Mouse (Mus musculus) embryonic facial prominence, embryonic 13.5 days (tissue): Measurements from ENCODE around the gene Mymx. TPM values are rescaled to one million over a fixed set of nuclear protein-coding genes. Genes with fewer than 3 reads are reported as not detected.

Source experiments
- ATAC-seq: fragments of 200-750 bp; cut with Nextera tagmentation; 2 replicates; pipeline ENCODE4 v1.8.0; 2017; ENCODE audit warnings: low read depth; ENCODE audit not compliant: insufficient number of reproducible peaks, insufficient read depth, low FRiP score, low TSS enrichment
- H3K27ac ChIP-seq: fragments of 300-500 bp; sonication (generic); 2 replicates; pipeline ENCODE4 v1.5.1; 2015; ENCODE audit warnings: moderate library complexity, mild to moderate bottlenecking, inconsistent platforms
- H3K27me3 ChIP-seq: fragments of 300-500 bp; sonication (generic); 2 replicates; pipeline ENCODE4 v1.6.1; 2015; ENCODE audit warnings: mild to moderate bottlenecking, inconsistent platforms
- H3K36me3 ChIP-seq: fragments of 300-500 bp; sonication (generic); 2 replicates; pipeline ENCODE4 v1.6.1; 2015; ENCODE audit warnings: mild to moderate bottlenecking, inconsistent platforms
- H3K4me1 ChIP-seq: fragments of 300-500 bp; sonication (generic); 2 replicates; pipeline ENCODE4 v1.6.1; 2015; ENCODE audit warnings: inconsistent platforms
- H3K4me2 ChIP-seq: fragments of 300-500 bp; sonication (generic); 2 replicates; pipeline ENCODE4 v1.6.1; 2015; ENCODE audit warnings: moderate library complexity, mild to moderate bottlenecking, inconsistent platforms
- H3K4me3 ChIP-seq: fragments of 300-500 bp; sonication (generic); 2 replicates; pipeline ENCODE4 v1.5.1; 2015; ENCODE audit warnings: mild to moderate bottlenecking, inconsistent platforms
- H3K9ac ChIP-seq: fragments of 300-500 bp; sonication (generic); 2 replicates; pipeline ENCODE4 v1.6.1; 2015; ENCODE audit warnings: mild to moderate bottlenecking, inconsistent platforms
- H3K9me3 ChIP-seq: fragments of 300-500 bp; sonication (generic); 2 replicates; pipeline ENCODE4 v1.6.1; 2016; ENCODE audit warnings: inconsistent platforms
- WGBS: fragments of 180-500 bp; shearing (Covaris S2); methylation state at CpG from one replicate; pipeline ENCODE4 v1.1.7; 2015; ENCODE audit warnings: mixed read lengths; 5-methylcytosine and 5-hydroxymethylcytosine counted together
- polyA plus RNA-seq: library from polyadenylated mRNA; unstranded; fragments of >200 nt; fragmentation: Nextera tagmentation; extraction: Ambion mirVana; gene quantifications from 2 replicates; pipeline ENCODE4 v1.2.1, GENCODE M21; 2015

Gene Mymx
- polyA plus RNA-seq, 1 experiment from 2014 or later = 5.5 TPM

DNA sequence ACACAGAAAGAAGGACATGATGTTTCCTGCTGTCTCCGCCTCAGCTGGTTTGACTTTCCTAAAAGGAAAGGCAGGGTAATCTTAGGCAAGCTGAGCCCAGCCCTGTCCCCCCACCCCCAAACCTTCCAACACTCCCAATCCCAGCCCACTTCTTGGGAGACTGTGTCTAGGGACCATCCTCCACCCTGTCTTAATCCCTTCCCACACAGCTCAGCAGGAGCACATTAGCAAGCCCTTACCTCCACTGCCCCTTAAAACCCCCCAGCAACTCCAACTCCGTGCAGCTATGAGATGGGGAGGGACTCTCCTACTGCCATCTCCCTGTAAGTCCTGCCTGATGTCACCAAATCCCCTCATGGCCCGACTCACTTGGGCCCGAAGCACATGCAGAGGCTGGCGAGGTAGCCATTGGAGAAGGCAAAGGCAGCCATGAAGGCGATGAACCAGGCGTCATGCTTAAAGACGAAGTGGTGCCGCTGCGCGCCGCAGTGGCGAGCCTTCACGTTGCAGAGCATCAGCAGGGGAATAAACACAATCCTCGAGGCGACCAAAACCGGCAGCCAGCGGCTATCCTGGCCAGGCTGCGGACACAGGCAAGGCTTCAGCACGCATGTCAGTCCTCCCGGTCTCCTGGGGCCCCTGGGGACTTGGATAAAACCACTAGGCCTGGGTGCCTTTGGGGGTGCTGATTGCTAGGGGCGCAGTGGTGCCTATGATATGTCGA lies 16.0 kb downstream of the Mymx start:
- WGBS = 65% methylated on average over 23 of the region's 23 CpGs
- Histone ChIP-seq H3K27ac (peak overlapping the region; percentile 82), H3K36me3 (peaks cover 34% of the 10 kb centered on the region), H3K27me3 (no peaks in the 10 kb centered on the region), H3K4me3 (no peak overlapping the region), H3K4me1 (peaks cover 30% of the 10 kb centered on the region), H3K9ac (peak overlapping the region; percentile 61), H3K9me3 (peaks cover 4% of the 10 kb centered on the region; the same call in 1 of the 2 replicates), H3K4me2 (no peak overlapping the region)
- no peak for ATAC-seq

DNA sequence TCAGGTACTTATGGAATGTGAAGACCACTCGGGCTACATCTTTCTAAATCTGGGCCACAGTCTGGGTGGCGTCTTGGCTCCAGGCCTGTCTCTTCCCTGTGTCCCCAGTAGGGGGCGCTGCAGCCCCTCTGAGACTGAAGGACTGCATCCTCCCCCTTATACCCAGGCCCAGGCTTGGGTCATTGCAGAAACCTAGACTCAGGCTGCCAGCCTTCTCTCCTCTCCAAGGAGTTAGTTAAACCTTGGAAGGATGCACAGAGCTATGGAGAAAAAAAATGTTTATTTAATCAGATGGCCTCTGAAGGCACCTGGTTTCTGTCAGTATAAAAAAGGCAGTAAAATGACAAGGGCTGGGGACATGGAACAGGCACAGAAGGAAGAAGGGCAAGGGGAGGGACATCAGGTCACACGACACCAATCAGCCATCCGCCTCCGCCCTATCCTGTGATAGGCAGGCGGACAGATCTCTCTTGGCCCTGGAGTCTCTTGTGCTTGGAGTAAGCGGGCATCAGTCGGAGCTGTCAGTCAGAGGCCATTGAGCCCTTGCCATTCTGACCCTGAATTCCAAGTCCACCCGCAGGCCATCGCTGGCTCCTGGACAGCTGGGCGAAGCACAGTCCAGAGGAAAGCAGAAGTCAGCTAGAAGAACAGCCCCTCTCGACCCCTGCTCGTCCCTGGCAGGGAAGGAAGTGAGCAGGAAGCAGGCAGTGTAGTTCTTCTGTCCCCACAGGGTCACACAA lies 16.8 kb downstream of the Mymx start:
- peak overlapping the region; percentile 82 for H3K27ac ChIP-seq
- H3K4me1 ChIP-seq = peaks cover 32% of the 10 kb centered on the region
- no peaks in the 10 kb centered on the region for H3K27me3 ChIP-seq
- H3K9me3 ChIP-seq = peaks cover 4% of the 10 kb centered on the region; the same call in 1 of the 2 replicates
- peak; percentile 22; the same call in 1 of the 2 replicates for ATAC-seq
- peaks cover 32% of the 10 kb centered on the region for H3K36me3 ChIP-seq
- WGBS = 20% methylated on average over 14 of the region's 14 CpGs
- H3K4me2 ChIP-seq = 0 out of 2 replicates have a peak overlapping the region, but pooled peaks have one; percentile 5
- no peak overlapping the region for H3K4me3 ChIP-seq
- H3K9ac ChIP-seq = peak overlapping the region; percentile 61

DNA sequence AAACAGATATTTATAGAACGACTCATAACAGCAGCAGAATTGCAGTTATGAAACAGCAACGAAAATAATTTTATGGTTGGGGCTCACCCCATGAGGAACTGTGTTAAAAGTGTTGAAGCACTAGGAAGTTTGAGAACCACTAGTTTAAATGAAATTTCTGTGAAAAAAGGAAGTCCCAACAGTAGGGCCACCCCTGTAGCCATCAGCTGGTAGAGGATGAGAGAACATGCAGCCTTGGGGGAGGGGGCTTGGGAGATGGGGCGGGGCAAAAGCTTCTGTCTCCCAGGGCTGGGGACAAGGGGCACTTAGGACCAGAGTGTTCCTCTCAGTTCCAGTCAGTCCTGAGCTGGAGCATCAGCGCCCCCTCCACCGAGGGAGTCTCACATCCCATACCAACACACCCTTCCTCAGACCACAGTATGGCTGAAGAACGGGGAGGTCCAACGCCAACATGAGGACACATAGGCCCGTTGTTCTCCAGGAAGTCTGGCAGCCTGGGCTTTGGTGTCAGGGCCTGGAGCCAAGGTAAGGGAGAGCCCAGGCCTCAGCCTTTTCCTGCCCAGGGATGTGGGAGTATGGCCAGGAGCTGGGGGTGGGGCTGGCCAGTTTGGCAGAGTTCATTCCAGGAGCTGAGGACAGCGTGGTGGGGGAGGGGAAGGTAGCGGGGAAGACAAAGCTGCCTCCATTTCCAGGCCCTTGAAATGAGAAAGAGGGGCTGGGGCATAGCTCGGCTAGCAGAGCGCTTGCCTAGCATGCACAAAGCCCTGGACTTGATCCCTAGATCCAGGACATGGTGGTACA lies 17.6 kb downstream of the Mymx start:
- Histone ChIP-seq H3K36me3 (peaks cover 25% of the 10 kb centered on the region), H3K4me1 (peaks cover 32% of the 10 kb centered on the region), H3K4me2 (peak overlapping the region; percentile 5; the same call in 1 of the 2 replicates), H3K27me3 (no peaks in the 10 kb centered on the region), H3K9me3 (peaks cover 4% of the 10 kb centered on the region; the same call in 1 of the 2 replicates), H3K4me3 (no peak overlapping the region), H3K27ac (peak overlapping the region; percentile 82), H3K9ac (peak overlapping the region; percentile 61)
- 30% methylated on average over 12 of the region's 12 CpGs for WGBS
- ATAC-seq = peak; percentile 53

DNA sequence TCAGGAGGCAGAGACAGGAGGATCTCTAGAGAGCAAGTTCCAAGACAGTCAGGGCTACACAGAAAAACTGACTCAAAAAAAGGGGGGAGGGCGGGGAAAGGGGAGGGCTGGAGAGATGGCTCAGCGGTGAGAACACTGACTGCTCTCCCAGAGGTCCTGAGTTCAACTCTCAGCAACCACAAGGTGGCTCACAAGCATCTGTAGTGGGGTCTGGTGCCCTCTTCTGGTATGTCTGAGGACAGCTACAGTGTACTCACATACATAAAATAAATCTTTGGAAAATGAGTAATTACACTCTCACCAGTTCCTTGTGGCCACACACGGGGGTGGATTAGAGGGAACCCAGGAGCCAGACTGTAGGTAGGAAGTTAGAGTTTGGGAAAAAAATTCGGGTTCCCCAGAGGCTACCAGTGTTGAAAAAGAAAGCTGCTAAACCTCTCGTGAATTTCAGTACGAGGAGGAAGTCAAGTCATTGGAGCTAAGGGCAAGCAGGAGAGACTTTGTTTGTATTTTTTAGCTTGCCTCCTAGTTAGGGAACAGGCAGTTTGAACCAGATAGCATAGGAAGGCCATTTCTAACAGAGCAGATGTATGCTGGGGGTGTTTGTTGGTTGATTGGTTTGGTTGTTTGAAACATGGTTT lies 19.1 kb downstream of the Mymx start:
- no peak overlapping the region for H3K27ac ChIP-seq
- peaks cover 15% of the 10 kb centered on the region for H3K36me3 ChIP-seq

DNA sequence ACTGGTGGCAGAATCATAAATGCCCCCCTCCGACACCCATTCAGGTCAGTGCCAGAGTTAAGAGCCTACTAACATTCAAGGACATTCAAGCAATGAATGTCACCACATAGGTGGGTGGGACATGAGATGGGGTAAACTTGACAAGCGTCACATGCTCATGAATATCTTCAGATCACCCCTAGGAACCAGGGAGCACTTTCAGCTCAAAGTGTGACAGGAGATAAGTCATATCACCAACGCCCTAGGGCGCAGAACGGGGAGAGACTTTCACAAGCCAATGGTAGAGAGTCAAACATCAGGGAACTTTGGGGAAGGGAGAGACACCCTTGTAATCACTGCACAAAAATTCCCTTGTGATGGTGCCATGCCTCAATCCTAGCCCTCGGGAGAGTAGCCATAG lies 19.7 kb downstream of the Mymx start:
- Histone ChIP-seq H3K27me3 (no peaks in the 10 kb centered on the region), H3K4me1 (peaks cover 32% of the 10 kb centered on the region), H3K27ac (no peak overlapping the region), H3K9ac (no peak overlapping the region), H3K9me3 (peaks cover 4% of the 10 kb centered on the region; the same call in 1 of the 2 replicates), H3K36me3 (peaks cover 10% of the 10 kb centered on the region), H3K4me2 (no peak overlapping the region), H3K4me3 (no peak overlapping the region)
- WGBS = 89% methylated on average over 6 of the region's 6 CpGs
- ATAC-seq = no peak

More for the DNA sequence above, 19.1 kb downstream of the Mymx start:
- Histone ChIP-seq H3K27me3 (no peaks in the 10 kb centered on the region), H3K4me1 (peaks cover 32% of the 10 kb centered on the region), H3K4me3 (no peak overlapping the region), H3K9me3 (peaks cover 4% of the 10 kb centered on the region; the same call in 1 of the 2 replicates), H3K4me2 (no peak overlapping the region), H3K9ac (no peak overlapping the region)
- WGBS = 68% methylated on average over 6 of the region's 6 CpGs
- ATAC-seq = no peak

DNA sequence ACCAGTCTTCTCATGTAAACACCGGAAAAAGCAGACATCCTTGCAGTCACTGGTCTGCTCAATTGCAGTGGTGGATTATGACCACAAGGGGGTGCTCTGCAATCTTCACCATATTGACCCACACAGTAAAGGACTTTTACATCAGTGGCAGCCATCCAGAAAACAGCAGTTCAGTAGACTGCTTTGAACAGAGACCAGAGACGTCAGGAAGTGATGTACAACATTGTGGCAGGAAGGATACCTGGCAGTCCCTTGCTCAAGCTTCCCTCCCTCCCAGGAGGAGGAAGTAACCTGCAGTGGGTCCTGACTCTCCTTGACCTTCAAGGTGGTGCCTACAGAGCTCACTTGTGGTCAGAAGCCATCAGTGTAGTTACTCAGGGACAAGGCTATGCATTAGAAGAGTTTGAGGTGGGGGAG lies 20.3 kb downstream of the Mymx start:
- Histone ChIP-seq H3K36me3 (peaks cover 3% of the 10 kb centered on the region), H3K27me3 (no peaks in the 10 kb centered on the region), H3K4me1 (peaks cover 32% of the 10 kb centered on the region), H3K9me3 (peaks cover 3% of the 10 kb centered on the region; the same call in 1 of the 2 replicates), H3K4me3 (no peak overlapping the region), H3K4me2 (no peak overlapping the region), H3K27ac (0 out of 2 replicates have a peak overlapping the region, but pooled peaks have one; percentile 3), H3K9ac (no peak overlapping the region)
- 6% methylated on average over 2 of the region's 2 CpGs for WGBS
- no peak for ATAC-seq

DNA sequence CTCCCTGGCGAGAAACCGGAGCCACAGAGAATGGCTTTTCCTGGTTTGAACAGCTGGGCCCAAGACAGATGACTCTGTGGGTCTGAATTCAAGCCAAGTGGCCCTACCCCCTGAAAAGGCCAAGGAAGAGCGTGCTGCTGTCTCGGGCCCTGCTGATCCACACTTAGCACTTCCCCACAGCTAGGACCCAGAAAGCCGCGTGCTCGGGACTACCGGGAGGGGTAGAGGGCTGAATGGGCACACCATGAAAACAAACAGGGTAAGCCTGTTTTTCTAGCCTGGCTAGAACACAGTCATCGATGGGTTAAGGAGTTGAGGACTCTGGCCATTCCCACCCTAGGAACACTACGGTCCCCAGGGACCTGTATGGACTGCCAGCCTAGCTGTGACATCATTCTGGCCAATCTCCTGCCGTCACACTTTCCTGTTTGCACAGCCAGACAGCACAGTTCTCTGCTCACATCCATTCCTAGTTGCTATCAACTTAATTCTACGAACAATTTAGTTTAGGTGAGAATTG lies 20.9 kb downstream of the Mymx start:
- 41% methylated on average over 12 of the region's 12 CpGs for WGBS
- Histone ChIP-seq H3K27ac (peak overlapping the region; percentile 3; the same call in 1 of the 2 replicates), H3K4me3 (no peak overlapping the region), H3K36me3 (no peaks in the 10 kb centered on the region), H3K4me1 (peaks cover 30% of the 10 kb centered on the region), H3K4me2 (no peak overlapping the region), H3K9me3 (no peaks in the 10 kb centered on the region), H3K9ac (no peak overlapping the region), H3K27me3 (no peaks in the 10 kb centered on the region)
- no peak for ATAC-seq

DNA sequence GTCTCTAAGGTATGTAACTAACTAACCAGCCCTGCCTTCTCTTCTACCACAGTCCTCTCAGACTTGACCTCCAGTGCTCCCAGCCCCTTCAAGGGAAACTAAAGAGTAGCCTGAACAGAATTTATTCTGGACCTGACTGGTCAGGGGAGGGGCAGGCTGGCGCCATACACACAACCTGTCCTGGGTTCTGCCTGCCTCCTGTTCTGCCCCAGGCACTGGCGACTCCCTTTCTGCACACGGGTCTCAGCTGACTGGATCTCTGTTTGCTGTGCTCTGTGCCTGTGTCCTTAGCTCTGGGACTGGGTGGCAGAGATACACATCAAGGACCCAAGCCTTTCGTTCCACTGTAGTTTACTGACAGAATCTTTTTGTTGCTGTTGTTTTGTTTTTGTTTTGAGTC lies 22.3 kb downstream of the Mymx start:
- peaks cover 19% of the 10 kb centered on the region for H3K4me1 ChIP-seq
- no peaks in the 10 kb centered on the region for H3K27me3 ChIP-seq
- H3K4me3 ChIP-seq = no peak overlapping the region
- H3K9ac ChIP-seq = no peak overlapping the region
- H3K9me3 ChIP-seq = no peaks in the 10 kb centered on the region
- H3K4me2 ChIP-seq = no peak overlapping the region
- WGBS = 68% methylated on average over 4 of the region's 4 CpGs
- H3K27ac ChIP-seq = no peak overlapping the region
- no peak for ATAC-seq
- no peaks in the 10 kb centered on the region for H3K36me3 ChIP-seq

DNA sequence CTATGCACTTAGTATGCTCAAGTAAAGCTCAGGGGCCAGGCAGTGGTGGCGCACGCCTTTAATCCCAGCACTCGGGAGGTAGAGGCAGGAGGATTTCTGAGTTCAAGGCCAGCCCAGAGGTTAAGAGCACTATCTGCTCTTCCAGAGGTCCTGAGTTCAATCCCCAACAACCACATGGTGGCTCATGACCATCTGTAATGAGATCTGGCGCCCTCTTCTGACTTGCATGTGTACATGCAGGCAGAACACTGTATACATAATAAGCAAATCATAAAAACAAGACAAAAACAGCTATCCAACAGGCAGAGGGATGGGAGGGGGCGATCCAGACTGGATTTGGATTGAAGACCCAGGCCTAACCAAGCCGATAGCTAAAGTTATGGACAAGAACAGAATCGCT lies 23.1 kb downstream of the Mymx start:
- no peak for ATAC-seq
- H3K9ac ChIP-seq = no peak overlapping the region
- 74% methylated on average over 7 of the region's 7 CpGs for WGBS
- no peaks in the 10 kb centered on the region for H3K9me3 ChIP-seq
- H3K36me3 ChIP-seq = no peaks in the 10 kb centered on the region
- H3K4me3 ChIP-seq = no peak overlapping the region
- H3K27ac ChIP-seq = peak overlapping the region; percentile 62
- H3K27me3 ChIP-seq = no peaks in the 10 kb centered on the region
- H3K4me1 ChIP-seq = peaks cover 19% of the 10 kb centered on the region
- H3K4me2 ChIP-seq = no peak overlapping the region

DNA sequence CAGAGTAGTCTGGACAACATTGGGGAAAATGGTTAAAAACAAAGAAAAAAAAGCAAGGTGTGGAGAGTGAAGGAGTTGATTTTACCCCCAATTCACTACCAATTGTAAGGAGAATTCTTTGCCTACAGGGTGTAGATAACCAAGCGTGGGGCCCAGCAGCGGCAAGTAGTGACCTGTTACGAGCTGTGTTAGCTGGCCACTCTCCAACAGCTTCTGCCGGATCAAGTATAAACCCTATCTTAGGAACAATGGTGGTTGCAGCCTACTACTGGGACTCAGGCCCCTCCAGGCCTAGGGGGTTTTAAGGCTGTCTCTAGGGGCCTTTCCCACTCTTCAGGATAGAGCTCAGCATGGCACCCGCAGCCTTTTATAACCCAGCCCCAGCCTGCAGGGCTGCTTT lies 23.7 kb downstream of the Mymx start:
- Histone ChIP-seq H3K4me1 (peaks cover 19% of the 10 kb centered on the region), H3K9me3 (no peaks in the 10 kb centered on the region), H3K4me2 (no peak overlapping the region), H3K36me3 (no peaks in the 10 kb centered on the region), H3K4me3 (no peak overlapping the region), H3K27ac (peak overlapping the region; percentile 62), H3K27me3 (no peaks in the 10 kb centered on the region), H3K9ac (no peak overlapping the region)
- no peak for ATAC-seq
- 54% methylated on average over 5 of the region's 5 CpGs for WGBS
